Mouse (Mus musculus) macrophage (primary cell): ENCODE data around the gene Tmem245. TPM values are rescaled to one million over a fixed set of nuclear protein-coding genes. Genes with fewer than 3 reads are reported as not detected.
"Not testable (repeated sequence)": the region's sequence is repeated elsewhere in the genome, so short reads cannot be mapped to it uniquely, and the experiment has no call there.

Experiments
- H3K27ac ChIP-seq: fragments of 350-480 bp; formaldehyde crosslinking; 2 replicates; pipeline ENCODE4 v1.9.0; 2021
- H3K36me3 ChIP-seq: fragments of 350-480 bp; formaldehyde crosslinking; 2 replicates; pipeline ENCODE4 v1.9.0; 2021; ENCODE audit errors: inconsistent target
- H3K4me3 ChIP-seq: fragments of 350-480 bp; formaldehyde crosslinking; 2 replicates; pipeline ENCODE4 v1.9.0; 2021; ENCODE audit errors: inconsistent target
- H3K79me2 ChIP-seq: fragments of 350-480 bp; formaldehyde crosslinking; 2 replicates; pipeline ENCODE4 v1.9.0; 2021; ENCODE audit errors: inconsistent target
- WGBS: methylation state at CpG from one replicate; pipeline ENCODE4 v1.1.7; 2026; ENCODE audit warnings: inconsistent platforms; ENCODE audit not compliant: missing documents; 5-methylcytosine and 5-hydroxymethylcytosine counted together
- polyA plus RNA-seq: library from polyadenylated mRNA; stranded (reverse); fragments of 250-400 nt; gene quantifications from 3 replicates; pipeline ENCODE4 v1.2.4, GENCODE M21; 2018; ENCODE audit warnings: inconsistent platforms

The Tmem245 gene
- polyA plus RNA-seq, 1 experiment from 2014 or later, result 8.7 TPM

GRCm38 (mm10) chr4:56907671-56908070, 39.6 kb downstream of the Tmem245 start:
- no peaks in the 10 kb centered on the region for H3K79me2 ChIP-seq
- H3K27ac ChIP-seq, result no peak overlapping the region
- WGBS, result 95% methylated on average over 5 of the region's 5 CpGs
- no peak overlapping the region for H3K4me3 ChIP-seq
- H3K36me3 ChIP-seq, result peaks cover 18% of the 10 kb centered on the region; the same call in 1 of the 2 replicates

DNA sequence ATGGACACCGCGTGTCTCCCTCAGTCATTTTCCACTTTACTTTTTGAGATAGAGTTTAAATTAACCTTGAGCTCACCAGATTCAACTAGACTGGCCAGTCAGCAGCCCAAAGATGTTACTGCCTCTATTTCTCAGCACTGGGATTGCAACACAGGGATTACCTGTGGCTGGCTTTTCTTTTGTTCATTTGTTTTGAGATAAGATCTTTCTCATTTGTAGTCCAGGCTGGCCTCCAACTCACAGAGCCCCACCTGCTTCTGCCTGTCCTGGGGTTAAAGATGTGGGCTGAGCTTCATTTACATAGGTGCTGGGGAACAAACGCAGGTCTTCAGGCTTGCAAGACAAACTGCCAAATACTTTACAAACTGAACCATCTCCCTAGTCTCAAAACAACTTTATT, 40.3 kb downstream of the Tmem245 start:
- Histone ChIP-seq H3K4me3 (no peak overlapping the region), H3K27ac (no peak overlapping the region), H3K36me3 (peaks cover 18% of the 10 kb centered on the region; the same call in 1 of the 2 replicates), H3K79me2 (no peaks in the 10 kb centered on the region)
- WGBS, result 94% methylated on average over 3 of the region's 3 CpGs

DNA sequence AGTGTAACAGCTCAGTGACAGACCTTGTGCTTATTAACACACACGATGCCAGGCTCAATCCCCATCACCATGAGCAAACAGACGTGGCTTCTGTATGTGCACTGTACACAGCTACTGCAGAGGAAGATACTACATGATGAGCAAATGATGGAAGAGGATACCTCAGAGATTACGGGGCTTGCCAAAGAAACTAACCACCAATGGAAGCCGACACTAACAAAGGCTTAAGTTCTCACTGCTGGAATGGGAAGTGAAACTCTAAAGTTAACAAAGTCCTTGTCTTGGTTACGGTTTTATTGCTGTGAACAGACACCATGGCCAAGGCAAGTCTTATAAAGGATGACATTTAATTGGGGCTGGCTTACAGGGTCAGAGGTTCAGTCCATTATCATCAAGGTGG, 41.7 kb downstream of the Tmem245 start:
- H3K79me2 ChIP-seq, result no peaks in the 10 kb centered on the region
- peaks cover 9% of the 10 kb centered on the region; the same call in 1 of the 2 replicates for H3K36me3 ChIP-seq
- no peak overlapping the region for H3K27ac ChIP-seq
- WGBS, result 28% methylated on average over 5 of the region's 5 CpGs
- H3K4me3 ChIP-seq, result no peak overlapping the region

DNA sequence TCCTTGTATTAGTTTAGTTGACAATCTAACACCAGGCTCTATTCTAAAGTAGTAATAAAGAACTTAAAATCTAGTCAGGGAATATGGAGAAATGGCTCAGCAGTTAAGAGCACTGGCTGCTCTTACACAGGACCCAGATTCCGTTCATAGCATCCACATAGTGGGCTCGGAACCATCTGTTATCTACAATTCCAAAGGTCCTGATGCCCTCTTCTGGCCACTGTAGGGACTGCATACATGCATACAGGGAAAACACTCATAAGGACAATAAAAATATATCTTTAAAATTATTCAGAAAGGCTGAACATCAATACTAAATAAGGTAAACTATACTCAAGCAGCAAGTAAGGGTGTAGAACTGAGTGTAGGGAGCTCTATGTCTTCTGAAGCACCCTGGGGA, 45.6 kb downstream of the Tmem245 start:
- 95% methylated on average over 2 of the region's 2 CpGs for WGBS
- H3K4me3 ChIP-seq, result no peak overlapping the region
- no peaks in the 10 kb centered on the region for H3K79me2 ChIP-seq
- H3K36me3 ChIP-seq, result peaks cover 18% of the 10 kb centered on the region; the same call in 1 of the 2 replicates
- no peak overlapping the region for H3K27ac ChIP-seq

DNA sequence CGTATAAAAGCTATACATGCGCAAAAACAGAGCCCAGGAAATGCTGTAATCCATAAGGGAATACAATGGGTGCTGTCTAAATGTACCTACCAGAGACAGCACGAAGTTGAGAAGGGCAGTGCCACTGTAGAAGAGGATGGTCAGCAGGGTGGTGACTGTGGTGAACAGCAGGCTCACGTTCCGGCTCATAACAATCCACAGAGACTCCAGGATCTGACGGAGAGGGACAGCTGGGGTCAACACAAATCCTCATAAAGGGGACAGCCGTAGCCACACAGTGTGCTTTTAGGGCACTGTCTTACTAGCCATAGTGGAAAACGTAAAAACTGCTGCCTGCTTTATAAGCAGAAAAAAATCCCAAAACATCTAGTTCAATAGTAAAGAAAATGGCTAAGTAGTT, 48.0 kb downstream of the Tmem245 start:
- no peak overlapping the region for H3K27ac ChIP-seq
- no peak overlapping the region for H3K4me3 ChIP-seq
- peaks cover 21% of the 10 kb centered on the region; the same call in 1 of the 2 replicates for H3K36me3 ChIP-seq
- H3K79me2 ChIP-seq, result no peaks in the 10 kb centered on the region
- WGBS, result 97% methylated on average over 8 of the region's 8 CpGs

DNA sequence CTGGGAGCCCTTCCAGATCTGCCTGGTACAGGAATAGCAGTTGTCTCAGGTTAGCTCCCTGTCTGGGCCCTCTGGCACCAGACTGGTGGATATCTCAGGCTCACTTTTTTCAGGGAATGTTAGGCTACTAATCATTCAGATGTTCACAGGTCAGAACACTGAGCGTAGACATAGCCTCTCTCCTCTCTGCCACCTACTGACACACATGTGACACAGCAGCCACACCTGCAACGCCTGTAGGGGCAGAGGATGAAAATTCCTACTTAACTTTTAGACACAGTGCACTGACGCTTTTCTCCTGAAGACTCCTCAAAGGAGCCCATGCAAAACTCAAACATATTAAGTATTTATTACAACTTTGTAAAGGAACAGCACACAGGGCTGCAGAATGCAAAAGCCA, 49.7 kb downstream of the Tmem245 start:
- Histone ChIP-seq H3K79me2 (no peaks in the 10 kb centered on the region), H3K36me3 (peaks cover 13% of the 10 kb centered on the region; the same call in 1 of the 2 replicates), H3K27ac (no peak overlapping the region), H3K4me3 (no peak overlapping the region)
- WGBS, result 90% methylated on average over 3 of the region's 3 CpGs

DNA sequence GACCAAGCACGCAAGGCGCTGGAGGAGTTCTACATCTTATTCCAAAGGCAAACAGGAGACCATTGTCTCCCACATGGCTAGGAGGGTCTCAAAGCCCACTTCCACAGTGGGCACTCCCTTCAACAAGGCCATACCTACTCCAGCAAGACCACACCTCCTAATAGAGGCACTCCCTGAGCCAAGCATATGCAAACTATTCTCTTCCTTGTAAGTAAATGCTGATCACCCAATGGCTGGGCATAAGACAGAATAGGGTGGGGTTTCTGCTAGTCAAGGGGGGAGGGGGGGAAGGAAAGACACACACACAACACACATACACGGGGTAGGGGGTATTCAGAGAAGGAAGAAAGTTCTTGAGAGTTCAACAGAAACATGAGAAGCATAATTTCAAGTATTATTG, 53.0 kb downstream of the Tmem245 start:
- Histone ChIP-seq H3K79me2 (no peaks in the 10 kb centered on the region), H3K36me3 (peaks cover 13% of the 10 kb centered on the region; the same call in 1 of the 2 replicates)
- 89% methylated on average over 3 of the region's 3 CpGs for WGBS

DNA sequence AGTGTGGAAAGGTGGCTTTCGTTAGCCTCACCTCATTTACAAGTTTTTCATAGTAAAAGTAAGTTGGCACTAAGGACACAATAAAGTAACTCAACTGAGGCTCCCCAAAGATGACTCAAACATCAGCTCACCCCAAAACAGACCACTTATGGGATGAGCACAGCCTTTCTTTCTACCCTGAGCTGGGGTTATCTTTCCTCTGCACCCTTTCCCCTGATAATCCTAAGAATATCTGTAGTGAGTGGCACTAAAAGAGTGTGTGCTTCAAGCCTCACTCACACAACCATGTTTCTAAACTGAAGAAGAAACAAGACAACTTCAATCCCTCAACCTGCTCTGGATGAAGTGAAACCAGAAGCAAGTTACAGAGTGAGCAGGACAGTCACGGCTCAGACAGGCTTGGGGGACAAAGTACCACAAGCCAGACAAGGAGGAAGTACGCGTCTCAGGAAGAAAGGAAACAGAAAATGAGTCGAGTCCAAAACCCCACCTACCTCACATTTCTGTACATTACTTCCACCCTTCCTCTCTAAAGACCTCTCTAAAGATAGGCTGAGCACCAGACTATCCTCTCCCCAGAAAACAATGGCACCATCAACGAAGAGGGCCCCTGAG, 54.6 kb downstream of the Tmem245 start:
- no peaks in the 10 kb centered on the region for H3K79me2 ChIP-seq
- peaks cover 14% of the 10 kb centered on the region; the same call in 1 of the 2 replicates for H3K36me3 ChIP-seq
- WGBS, result 17% methylated on average over 6 of the region's 6 CpGs
- no peak overlapping the region for H3K4me3 ChIP-seq
- no peak overlapping the region for H3K27ac ChIP-seq

More for the DNA sequence above, 53.0 kb downstream of the Tmem245 start:
- no peak overlapping the region for H3K27ac ChIP-seq
- H3K4me3 ChIP-seq, result no peak overlapping the region

GRCm38 (mm10) chr4:56888483-56888882, 58.8 kb downstream of the Tmem245 start:
- peaks cover 16% of the 10 kb centered on the region; the same call in 1 of the 2 replicates for H3K36me3 ChIP-seq
- WGBS, result 94% methylated on average over 5 of the region's 5 CpGs
- H3K27ac ChIP-seq, result no peak overlapping the region
- no peaks in the 10 kb centered on the region for H3K79me2 ChIP-seq
- H3K4me3 ChIP-seq, result no peak overlapping the region

GRCm38 (mm10) chr4:56886286-56886979, 60.8 kb downstream of the Tmem245 start:
- Histone ChIP-seq H3K79me2 (no peaks in the 10 kb centered on the region), H3K4me3 (no peak overlapping the region), H3K36me3 (peaks cover 16% of the 10 kb centered on the region; the same call in 1 of the 2 replicates), H3K27ac (no peak overlapping the region)
- WGBS, result 94% methylated on average over 6 of the region's 6 CpGs

DNA sequence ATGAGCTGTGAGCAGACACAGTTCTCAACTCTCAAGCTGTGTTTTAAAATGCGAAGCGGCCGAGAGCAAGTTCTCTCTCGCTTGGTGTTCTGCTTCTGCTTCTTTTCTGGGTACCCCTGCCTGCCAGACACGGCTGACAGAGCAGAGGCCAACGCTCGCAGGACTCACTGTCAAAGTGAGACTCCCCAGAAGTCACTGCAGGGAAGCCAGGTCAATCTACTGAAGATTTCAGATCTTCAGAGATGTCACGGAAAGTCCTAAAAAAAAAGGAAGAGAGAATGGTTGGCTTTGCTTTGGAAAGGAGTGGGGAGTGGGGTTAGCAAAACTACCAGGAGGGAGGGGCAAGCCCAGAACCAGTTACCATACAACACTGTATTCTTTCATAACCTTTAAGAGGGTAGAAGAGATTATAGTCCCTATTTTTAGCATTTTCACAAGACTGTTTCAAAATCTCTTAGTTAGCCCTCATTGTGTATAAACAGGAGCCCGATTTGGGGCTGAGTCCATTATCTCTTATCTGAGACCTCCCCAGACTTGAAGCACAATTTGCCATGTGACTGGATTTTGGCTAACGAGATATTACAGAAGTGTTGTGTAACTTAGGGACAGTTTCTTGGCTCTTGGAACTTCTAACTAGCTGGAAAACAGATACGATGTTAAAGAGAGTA, 67.1 kb downstream of the Tmem245 start:
- 92% methylated on average over 11 of the region's 11 CpGs for WGBS
- H3K36me3 ChIP-seq, result peaks cover 4% of the 10 kb centered on the region; the same call in 1 of the 2 replicates
- no peak overlapping the region for H3K4me3 ChIP-seq
- no peaks in the 10 kb centered on the region for H3K79me2 ChIP-seq
- no peak overlapping the region for H3K27ac ChIP-seq

DNA sequence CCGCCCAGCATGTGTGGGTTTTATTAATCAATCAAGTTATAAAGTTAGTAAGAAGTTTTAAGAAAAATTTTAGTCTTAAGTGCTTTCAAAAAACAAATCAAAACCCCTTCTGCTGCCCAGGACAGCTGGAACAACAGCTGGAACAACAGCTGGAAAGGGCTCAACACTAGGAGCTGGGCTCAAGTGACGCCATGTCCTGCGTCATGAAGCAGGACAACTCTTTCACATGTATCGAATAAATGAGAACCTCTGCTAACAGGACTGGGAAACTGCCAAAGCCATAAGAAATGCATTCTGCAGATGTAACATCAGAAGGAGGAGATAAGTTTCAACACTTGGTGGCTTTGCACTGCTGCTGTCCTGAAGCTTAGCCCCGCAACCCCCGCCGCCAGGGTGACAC, 68.3 kb downstream of the Tmem245 start:
- H3K27ac ChIP-seq, result no peak overlapping the region
- 96% methylated on average over 7 of the region's 7 CpGs for WGBS
- no peak overlapping the region for H3K4me3 ChIP-seq
- H3K36me3 ChIP-seq, result peaks cover 4% of the 10 kb centered on the region; the same call in 1 of the 2 replicates
- no peaks in the 10 kb centered on the region for H3K79me2 ChIP-seq

GRCm38 (mm10) chr4:56870541-56870940, 76.7 kb downstream of the Tmem245 start:
- not testable (repeated sequence) for H3K36me3 ChIP-seq, H3K4me3 ChIP-seq, H3K27ac ChIP-seq, H3K79me2 ChIP-seq
- 94% methylated on average over 11 of the region's 11 CpGs for WGBS

DNA sequence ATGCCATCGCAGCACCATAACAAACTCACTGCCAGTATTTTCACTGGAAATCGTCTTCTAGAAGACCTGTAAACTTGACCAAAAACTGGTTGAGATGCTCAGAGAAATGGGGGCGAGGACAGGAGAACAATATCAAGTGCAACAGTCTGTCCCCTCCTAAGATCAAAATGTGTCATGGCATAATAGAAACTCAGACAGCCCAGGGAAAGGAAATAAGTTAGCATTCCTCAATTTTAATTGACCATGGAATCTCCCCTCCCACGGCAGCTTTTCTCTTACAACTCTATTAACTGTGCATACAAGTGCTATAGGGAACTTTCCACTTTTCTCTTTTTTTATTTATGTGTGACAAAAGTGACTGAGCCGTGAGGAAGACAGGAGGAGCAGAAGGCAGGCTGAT, 79.5 kb downstream of the Tmem245 start:
- Histone ChIP-seq H3K36me3 (no peaks in the 10 kb centered on the region), H3K27ac (no peak overlapping the region), H3K79me2 (no peaks in the 10 kb centered on the region), H3K4me3 (no peak overlapping the region)
- WGBS, result 93% methylated on average over 5 of the region's 5 CpGs

DNA sequence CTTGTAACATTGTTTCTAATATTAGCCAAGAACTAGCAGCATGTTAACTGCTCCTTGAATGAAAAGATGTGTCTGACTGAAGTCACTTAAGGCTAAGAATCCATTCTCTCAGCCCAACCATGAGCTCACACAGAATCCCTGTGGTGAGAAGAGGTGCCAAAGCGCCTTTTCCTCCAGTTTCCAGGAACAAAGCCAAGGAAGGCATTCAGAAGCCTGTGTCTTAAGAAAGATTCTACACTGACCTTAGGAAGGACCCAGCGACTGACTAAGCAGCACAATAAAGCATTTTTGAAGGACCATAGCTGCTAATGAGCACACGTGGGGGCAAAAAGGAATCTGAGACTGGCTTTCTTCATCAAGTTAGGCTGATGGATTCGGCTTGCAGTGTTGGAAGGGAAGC, 81.3 kb downstream of the Tmem245 start:
- no peak overlapping the region for H3K27ac ChIP-seq
- H3K4me3 ChIP-seq, result no peak overlapping the region
- H3K36me3 ChIP-seq, result no peaks in the 10 kb centered on the region
- WGBS, result 84% methylated on average over 4 of the region's 4 CpGs
- H3K79me2 ChIP-seq, result no peaks in the 10 kb centered on the region
